Mouse (Mus musculus) spleen, adult 2 months (tissue): ENCODE data around the gene Pex13. TPM values are rescaled to one million over a fixed set of nuclear protein-coding genes. Genes with fewer than 3 reads are reported as not detected.

ENCODE experiments used
- DNase-seq, 2 experiments: peaks; one replicate each; pipeline versions ENCODE4 v3.0.0 to v3.0.0-alpha.2; 2012 to 2021; ENCODE audit warnings: low spot score in 2 of 2, low read depth in 1 of 2
- H3K27ac ChIP-seq: fragments of 200-500 bp; 2 replicates; pipeline ENCODE4 v1.5.1; 2012; ENCODE audit warnings: low read length, inconsistent platforms; ENCODE audit not compliant: insufficient read depth
- H3K27me3 ChIP-seq: fragments of 200-500 bp; 2 replicates; pipeline ENCODE4 v1.6.1; 2012; ENCODE audit warnings: mild to moderate bottlenecking, moderate library complexity, low read length, inconsistent platforms; ENCODE audit not compliant: control insufficient read depth, insufficient read depth
- H3K36me3 ChIP-seq: fragments of 200-500 bp; 2 replicates; pipeline ENCODE4 v1.6.1; 2012; ENCODE audit warnings: mild to moderate bottlenecking, low read length, inconsistent platforms; ENCODE audit not compliant: control insufficient read depth, insufficient read depth
- H3K4me1 ChIP-seq: fragments of 200-500 bp; 2 replicates; pipeline ENCODE4 v1.6.1; 2011; ENCODE audit warnings: inconsistent platforms; ENCODE audit not compliant: control insufficient read depth, insufficient read depth, insufficient read length
- H3K4me3 ChIP-seq: fragments of 200-500 bp; 2 replicates; pipeline ENCODE4 v1.5.1; 2011; ENCODE audit warnings: mild to moderate bottlenecking, inconsistent platforms; ENCODE audit not compliant: insufficient read depth, insufficient read length; ENCODE audit errors: extremely low read depth
- CTCF ChIP-seq: fragments of 200-500 bp; IDR thresholded peaks from 2 replicates; pipeline ENCODE4 v1.5.1; 2011; ENCODE audit warnings: mild to moderate bottlenecking, inconsistent platforms; ENCODE audit not compliant: insufficient read depth, insufficient read length, insufficient replicate concordance; ENCODE audit errors: extremely low read depth
- POLR2A ChIP-seq: fragments of 200-500 bp; IDR thresholded peaks from 2 replicates; pipeline ENCODE4 v1.6.1; 2011; ENCODE audit warnings: low read depth, low read length, inconsistent platforms
- WGBS: fragments of 180-500 bp; shearing (Covaris S2); methylation state at CpG from one replicate; pipeline ENCODE4 v1.1.7; 2018; 5-methylcytosine and 5-hydroxymethylcytosine counted together
- polyA plus RNA-seq: library from polyadenylated mRNA; depleted of rRNA; stranded (reverse); fragments of >200 nt; gene quantifications from 2 replicates; pipeline ENCODE4 v1.2.3, GENCODE M21; 2012

Pex13 gene
- polyA plus RNA-seq, 1 experiment = 2.9 TPM

DNA sequence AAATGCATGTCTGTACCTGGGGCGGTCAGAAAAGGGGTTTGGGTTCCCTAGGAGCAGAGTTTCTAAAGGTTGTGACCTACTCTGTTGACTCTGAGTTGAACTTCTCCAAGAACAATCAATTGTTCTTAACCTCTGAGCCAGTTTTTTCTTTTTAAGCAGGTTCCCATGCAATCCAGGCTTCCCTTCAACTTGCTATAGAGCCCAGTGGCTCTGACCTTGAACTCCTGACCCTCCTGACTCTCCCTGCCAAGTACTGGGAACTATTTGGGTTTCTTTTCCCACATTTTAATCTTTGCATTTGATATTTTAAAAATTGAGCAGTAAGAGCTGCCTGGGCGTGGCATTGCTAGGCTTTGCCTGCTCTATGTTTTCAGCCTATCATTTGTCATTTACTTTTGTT, 27.5 kb upstream of the Pex13 start:
- WGBS = 94% methylated on average over 2 of the region's 2 CpGs
- Histone ChIP-seq H3K27ac (no peak overlapping the region), H3K27me3 (no peaks in the 10 kb centered on the region), H3K36me3 (no peaks in the 10 kb centered on the region), H3K4me3 (no peak overlapping the region), H3K4me1 (peaks cover 17% of the 10 kb centered on the region)
- no peak for DNase-seq
- TF ChIP-seq POLR2A (no peak), CTCF (no peak)

DNA sequence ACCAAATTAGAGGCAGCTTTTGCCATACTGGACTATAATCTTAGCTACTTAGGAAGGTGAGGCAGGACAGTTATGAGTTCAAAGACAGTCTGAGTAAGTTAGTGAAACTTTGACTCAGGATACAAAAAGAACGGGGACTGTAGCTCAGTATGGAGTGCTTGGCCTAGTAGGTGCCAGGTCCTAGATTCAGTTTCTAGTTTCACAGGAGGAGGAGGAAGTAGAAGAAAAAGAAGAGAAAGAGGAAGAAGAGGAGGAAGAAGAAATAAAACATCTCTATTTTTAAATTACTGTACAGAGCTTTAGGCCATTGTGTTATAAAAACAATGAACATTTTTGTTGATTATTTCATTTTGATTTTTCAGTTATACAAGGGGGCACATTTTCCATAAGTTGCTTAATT, 22.3 kb upstream of the Pex13 start:
- Histone ChIP-seq H3K4me3 (no peak overlapping the region), H3K27me3 (no peaks in the 10 kb centered on the region), H3K27ac (peak overlapping the region; percentile 94), H3K36me3 (no peaks in the 10 kb centered on the region), H3K4me1 (peaks cover 23% of the 10 kb centered on the region)
- WGBS = 22% methylated on average over 1 of the region's 1 CpGs
- DNase-seq = no peak
- TF ChIP-seq POLR2A (no peak), CTCF (no peak)

GRCm38 (mm10) chr11:23686671-23687070, 20.9 kb upstream of the Pex13 start:
- no peaks in the 10 kb centered on the region for H3K27me3 ChIP-seq
- 70% methylated on average over 5 of the region's 5 CpGs for WGBS
- TF ChIP-seq POLR2A (no peak), CTCF (no peak)

GRCm38 (mm10) chr11:23682561-23682960, 16.8 kb upstream of the Pex13 start:
- WGBS = 35% methylated on average over 5 of the region's 5 CpGs
- TF ChIP-seq CTCF (no peak), POLR2A (no peak)
- peaks cover 16% of the 10 kb centered on the region for H3K4me1 ChIP-seq

More at GRCm38 (mm10) chr11:23686671-23687070, 20.9 kb upstream of the Pex13 start:
- Histone ChIP-seq H3K4me3 (no peak overlapping the region), H3K36me3 (no peaks in the 10 kb centered on the region), H3K27ac (peak overlapping the region; percentile 62), H3K4me1 (peaks cover 23% of the 10 kb centered on the region)
- DNase-seq = no peak

DNA sequence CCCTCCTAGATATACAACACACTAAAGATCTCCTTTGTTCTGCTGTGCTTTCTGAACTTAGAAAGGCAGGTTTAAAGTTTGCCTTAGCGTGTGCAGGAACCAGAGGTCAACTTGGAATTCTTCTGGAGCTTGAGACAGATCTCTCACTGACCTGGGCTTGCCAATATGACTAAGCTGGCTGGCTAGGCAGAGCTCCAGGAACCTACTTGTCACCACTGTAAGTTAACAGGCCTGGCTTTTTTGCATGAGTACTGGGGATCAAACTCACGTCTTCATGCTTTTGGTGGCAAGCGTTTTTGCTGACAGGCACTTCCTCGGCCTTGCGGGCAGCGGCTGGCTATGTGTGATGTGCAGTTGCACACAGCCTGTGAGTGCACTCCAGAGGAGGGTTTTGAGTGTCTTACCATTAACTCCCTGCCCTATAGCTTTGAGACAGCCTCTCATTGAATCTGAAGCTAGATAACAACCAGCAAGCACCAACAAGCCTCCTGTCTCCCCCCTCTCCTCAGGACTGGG, 14.7 kb upstream of the Pex13 start:
- peaks cover 5% of the 10 kb centered on the region for H3K36me3 ChIP-seq
- no peak for DNase-seq
- no peaks in the 10 kb centered on the region for H3K27me3 ChIP-seq
- H3K4me1 ChIP-seq = peaks cover 9% of the 10 kb centered on the region
- no peak overlapping the region for H3K27ac ChIP-seq
- WGBS = 95% methylated on average over 6 of the region's 6 CpGs
- no peak for TF ChIP-seq CTCF
- no peak for TF ChIP-seq POLR2A
- H3K4me3 ChIP-seq = no peak overlapping the region

More at GRCm38 (mm10) chr11:23682561-23682960, 16.8 kb upstream of the Pex13 start:
- no peaks in the 10 kb centered on the region; the same call in 1 of the 2 replicates for H3K36me3 ChIP-seq
- no peaks in the 10 kb centered on the region for H3K27me3 ChIP-seq
- H3K4me3 ChIP-seq = no peak overlapping the region
- no peak for DNase-seq
- peak overlapping the region; percentile 47; the same call in 1 of the 2 replicates for H3K27ac ChIP-seq

DNA sequence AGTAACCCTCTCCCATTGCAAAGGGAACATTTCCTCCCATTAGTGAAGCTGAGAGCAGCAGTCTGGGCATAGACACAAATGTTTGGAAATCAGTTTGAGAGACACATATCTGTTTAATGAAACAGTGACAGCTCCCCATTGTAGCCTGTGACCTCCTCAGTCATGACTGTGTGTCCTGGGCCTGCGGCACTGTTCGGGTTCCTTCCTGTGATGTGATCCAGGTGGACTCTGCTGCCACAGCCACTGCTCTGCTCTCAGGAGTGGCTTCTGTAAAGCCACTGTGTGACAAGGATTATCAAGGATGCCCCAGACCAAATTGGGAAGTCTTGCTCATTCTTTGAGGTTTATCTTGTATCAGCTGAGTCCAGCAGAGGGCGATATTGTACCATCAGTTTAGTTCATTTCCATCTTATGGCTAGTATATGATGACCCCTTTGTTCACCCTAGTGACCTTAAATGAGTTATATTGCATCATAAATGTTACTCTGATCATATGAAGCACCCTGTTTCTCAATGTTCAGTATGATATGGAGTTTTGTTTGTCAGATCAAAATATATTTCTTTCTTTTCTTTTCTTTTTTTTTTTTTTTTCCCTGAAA, 13.4 kb upstream of the Pex13 start:
- H3K4me1 ChIP-seq = peaks cover 7% of the 10 kb centered on the region
- no peaks in the 10 kb centered on the region for H3K27me3 ChIP-seq
- peaks cover 5% of the 10 kb centered on the region for H3K36me3 ChIP-seq
- H3K4me3 ChIP-seq = no peak overlapping the region
- 47% methylated on average over 3 of the region's 3 CpGs for WGBS
- TF ChIP-seq POLR2A (no peak), CTCF (peak; percentile 13; the same call in 1 of the 2 replicates)
- no peak overlapping the region for H3K27ac ChIP-seq
- DNase-seq = peak in 1 of 2 experiments; percentile 64

GRCm38 (mm10) chr11:23676100-23676499, 10.3 kb upstream of the Pex13 start:
- H3K4me3 ChIP-seq = no peak overlapping the region
- H3K36me3 ChIP-seq = peaks cover 13% of the 10 kb centered on the region
- H3K4me1 ChIP-seq = no peaks in the 10 kb centered on the region
- no peak overlapping the region for H3K27ac ChIP-seq
- DNase-seq = no peak
- H3K27me3 ChIP-seq = no peaks in the 10 kb centered on the region
- no peak for TF ChIP-seq CTCF
- no peak for TF ChIP-seq POLR2A
- WGBS = 98% methylated on average over 5 of the region's 5 CpGs
